Mouse (Mus musculus) urinary bladder, adult 2 months (tissue): ENCODE results near the gene Cdkn2d. TPM values are rescaled to one million over a fixed set of nuclear protein-coding genes. Genes with fewer than 3 reads are reported as not detected.
A peak's percentile ranks its signal among the peaks of the same experiment; 100 is the strongest.

ENCODE experiments used
- DNase-seq: peaks from one replicate; pipeline ENCODE4 v3.0.0; 2022; ENCODE audit warnings: low spot score
- polyA plus RNA-seq: library from polyadenylated mRNA; depleted of rRNA; stranded (reverse); fragments of >200 nt; gene quantifications from 2 replicates; pipeline ENCODE4 v1.2.3, GENCODE M21; 2012; rRNA removed

Gene Cdkn2d
- polyA plus RNA-seq, 1 experiment: 18.2 TPM

- no peak for DNase-seq
These were observed 44.9 kb downstream of the Cdkn2d start for GRCm38 (mm10) chr9:21246342-21246741.

GRCm38 (mm10) chr9:21245113-21245487 lies 46.1 kb downstream of the Cdkn2d start:
- no peak for DNase-seq

GRCm38 (mm10) chr9:21244428-21245112 lies 46.6 kb downstream of the Cdkn2d start:
- DNase-seq: no peak

GRCm38 (mm10) chr9:21243826-21244427 lies 47.3 kb downstream of the Cdkn2d start:
- DNase-seq: no peak

GRCm38 (mm10) chr9:21241343-21241742 lies 49.9 kb downstream of the Cdkn2d start:
- no peak for DNase-seq

GRCm38 (mm10) chr9:21239465-21239848 lies 51.8 kb downstream of the Cdkn2d start:
- DNase-seq: no peak

- peak; percentile 88 for DNase-seq
These were observed 52.3 kb downstream of the Cdkn2d start, which contains the start of gene Keap1 for GRCm38 (mm10) chr9:21238733-21239464. Gene Keap1, minus strand, starts transcription at chr9:21239361.

Other genes starting within 250 kb of the Cdkn2d start
- 0.43 TPM in 1 of 2 replicates, not detected in the other for gene Zglp1, start 224.3 kb downstream of the Cdkn2d start, polyA plus RNA-seq
- 0.80 and 0.94 TPM in 2 replicates for gene Gm49373, start 218.3 kb downstream of the Cdkn2d start, polyA plus RNA-seq
- gene Fdx1l, start 217.8 kb downstream of the Cdkn2d start, polyA plus RNA-seq: 51.2 and 63.1 TPM in 2 replicates
- 1.3 and 1.8 TPM in 2 replicates for gene Gm38431, start 199.4 kb downstream of the Cdkn2d start, polyA plus RNA-seq
- gene Raver1, start 199.4 kb downstream of the Cdkn2d start, polyA plus RNA-seq: 24.2 and 33.2 TPM in 2 replicates
- gene Tyk2, start 160.2 kb downstream of the Cdkn2d start, polyA plus RNA-seq: 23.9 and 28.5 TPM in 2 replicates
- gene Cdc37, start 141.4 kb downstream of the Cdkn2d start, polyA plus RNA-seq: 198 and 211 TPM in 2 replicates
- gene Pde4a, start 125.7 kb downstream of the Cdkn2d start, polyA plus RNA-seq: 8.3 and 11.6 TPM in 2 replicates
- 36.8 and 38.7 TPM in 2 replicates for gene Keap1, start 52.0 kb downstream of the Cdkn2d start, polyA plus RNA-seq
- gene S1pr5, start 43.0 kb downstream of the Cdkn2d start, polyA plus RNA-seq: 0.32 and 0.47 TPM in 2 replicates
- gene Atg4d, start 26.1 kb downstream of the Cdkn2d start, polyA plus RNA-seq: 23.6 and 27.3 TPM in 2 replicates
- 31.0 and 31.8 TPM in 2 replicates for gene Kri1, start 3.4 kb downstream of the Cdkn2d start, polyA plus RNA-seq
- gene Ap1m2, start 20.9 kb upstream of the Cdkn2d start, polyA plus RNA-seq: 40.7 and 46.5 TPM in 2 replicates
- 136 and 143 TPM in 2 replicates for gene Slc44a2, start 29.3 kb upstream of the Cdkn2d start, polyA plus RNA-seq
- gene Ilf3, start 76.5 kb upstream of the Cdkn2d start, polyA plus RNA-seq: 43.9 and 48.5 TPM in 2 replicates
- 32.2 and 38.8 TPM in 2 replicates for gene Qtrt1, start 120.4 kb upstream of the Cdkn2d start, polyA plus RNA-seq
- 76.4 and 91.4 TPM in 2 replicates for gene Dnm2, start 133.5 kb upstream of the Cdkn2d start, polyA plus RNA-seq
- 32.2 and 36.4 TPM in 2 replicates for gene Tmed1, start 218.8 kb upstream of the Cdkn2d start, polyA plus RNA-seq
- gene AB124611, start 234.8 kb upstream of the Cdkn2d start, polyA plus RNA-seq: 5.5 and 5.7 TPM in 2 replicates